Mouse (Mus musculus) cerebellum, postnatal 25 days (tissue): ENCODE results near the gene Zfp943.
A peak's percentile ranks its signal among the peaks of the same experiment; 100 is the strongest.

Experiments
- DNase-seq, 2 experiments: peaks; one replicate each; pipeline ENCODE4 v3.0.0; 2021; ENCODE audit warnings: mixed read lengths in 2 of 2

Gene Zfp943

DNA sequence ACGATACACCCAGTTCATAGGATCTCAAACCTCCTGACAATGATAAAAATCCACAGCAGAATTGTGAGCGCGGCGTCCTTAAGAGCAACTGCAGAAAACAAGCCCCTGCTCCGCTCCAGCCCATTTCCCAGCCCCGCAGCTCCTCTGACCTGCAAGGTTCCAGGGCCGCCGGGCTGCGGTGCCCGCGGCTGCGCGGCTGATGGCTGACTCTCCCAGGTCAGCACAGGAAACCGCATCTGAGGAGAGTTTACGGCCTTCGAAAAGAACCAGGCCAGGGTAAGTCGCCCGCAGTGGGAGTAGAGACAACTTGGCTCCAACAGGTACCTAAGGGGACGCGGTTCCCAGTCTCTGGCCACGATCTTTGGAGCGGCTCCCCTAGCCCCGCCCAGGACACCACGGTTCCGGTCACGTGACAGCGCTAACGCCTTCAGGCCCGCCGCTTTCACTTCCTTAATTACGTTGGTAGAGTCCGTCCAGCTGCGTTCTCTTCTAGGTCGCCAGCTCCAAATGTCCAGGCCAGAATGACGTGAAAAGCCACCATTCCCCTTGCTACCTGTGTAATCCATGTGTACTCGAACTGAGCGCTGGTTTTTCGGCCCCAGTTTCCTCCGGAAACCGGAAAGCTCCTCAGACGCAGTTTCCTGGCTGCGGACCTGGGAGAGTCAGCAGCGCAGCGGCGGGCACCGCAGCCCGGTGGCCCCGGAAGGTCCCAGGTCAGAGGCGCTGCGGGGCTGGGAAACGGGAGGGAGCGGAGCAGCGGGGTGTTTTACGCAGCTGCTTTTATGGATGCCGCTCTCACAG lies at the start of gene Zfp943, which contains the start of gene Zfp942:
Gene Zfp943, plus strand, starts transcription at position 446 of the 801 bp plus-strand sequence.
Gene Zfp942, minus strand, starts transcription at position 358 of the 801 bp plus-strand sequence.
- peak; percentile 79 to 83 for DNase-seq

DNA sequence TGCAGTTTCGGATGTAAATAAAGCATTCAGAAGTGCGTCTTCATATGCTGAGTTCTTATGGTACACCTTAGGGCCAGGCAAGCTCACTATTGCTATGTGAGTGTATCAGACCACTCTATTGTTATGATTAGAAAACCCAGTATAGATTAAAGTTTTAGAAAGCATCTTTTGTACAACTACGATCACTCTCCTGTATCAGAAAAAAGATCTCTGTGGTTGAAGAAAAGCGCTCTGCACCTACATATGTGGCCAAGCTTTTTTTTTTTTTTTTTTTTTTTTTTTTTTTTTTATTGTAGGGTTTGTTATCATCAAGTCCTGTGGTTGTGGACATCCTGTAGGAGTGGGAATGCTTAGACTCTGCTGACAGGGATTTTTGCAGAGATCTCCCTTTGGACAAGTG lies 950 bp downstream of the Zfp943 start:
- DNase-seq = no peak

DNA sequence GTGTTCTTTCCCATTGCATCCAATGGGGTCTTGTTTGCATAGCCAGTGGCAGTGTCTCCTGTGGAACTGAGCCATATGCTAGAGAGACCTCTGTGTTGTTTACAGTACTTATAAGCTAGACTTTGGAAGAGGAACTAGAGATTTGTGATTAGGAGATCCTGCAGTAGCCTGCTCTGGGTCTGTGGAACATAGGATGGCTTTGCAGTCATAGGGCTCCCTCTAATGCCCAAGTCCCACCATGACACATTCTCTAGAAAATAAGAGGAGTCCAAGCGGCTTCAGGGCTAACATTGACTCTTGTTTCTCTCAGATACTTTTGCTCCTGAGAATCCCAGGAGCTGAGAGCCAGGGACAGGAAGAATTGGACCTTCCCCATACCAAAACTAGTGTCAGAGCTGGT lies 73.2 kb downstream of the Zfp943 start:
- DNase-seq = peak in 1 of 2 experiments; percentile 13

- DNase-seq = no peak
Observed at GRCm38 (mm10) chr17:22049403-22049802, 87.1 kb downstream of the Zfp943 start.

DNA sequence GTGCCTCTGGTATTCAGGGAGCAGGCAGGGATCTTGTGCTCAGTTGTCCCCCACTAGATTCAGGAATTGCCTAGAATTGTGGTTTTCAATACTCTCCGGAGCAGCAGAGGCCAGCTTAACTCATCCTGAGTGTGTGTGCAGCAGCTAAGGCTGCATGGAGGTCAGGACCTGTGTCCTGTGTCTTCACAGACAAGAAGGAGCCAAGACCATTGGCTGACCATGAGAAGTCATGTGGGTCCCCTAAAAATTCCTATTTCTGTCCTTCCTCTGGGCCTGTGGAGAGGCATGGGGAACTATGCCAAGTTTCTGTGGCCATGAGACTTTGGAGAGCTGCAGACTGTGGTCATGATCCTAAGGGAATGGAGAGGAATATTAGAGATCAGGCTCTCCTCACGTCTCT lies 90.9 kb downstream of the Zfp943 start:
- no peak for DNase-seq

DNA sequence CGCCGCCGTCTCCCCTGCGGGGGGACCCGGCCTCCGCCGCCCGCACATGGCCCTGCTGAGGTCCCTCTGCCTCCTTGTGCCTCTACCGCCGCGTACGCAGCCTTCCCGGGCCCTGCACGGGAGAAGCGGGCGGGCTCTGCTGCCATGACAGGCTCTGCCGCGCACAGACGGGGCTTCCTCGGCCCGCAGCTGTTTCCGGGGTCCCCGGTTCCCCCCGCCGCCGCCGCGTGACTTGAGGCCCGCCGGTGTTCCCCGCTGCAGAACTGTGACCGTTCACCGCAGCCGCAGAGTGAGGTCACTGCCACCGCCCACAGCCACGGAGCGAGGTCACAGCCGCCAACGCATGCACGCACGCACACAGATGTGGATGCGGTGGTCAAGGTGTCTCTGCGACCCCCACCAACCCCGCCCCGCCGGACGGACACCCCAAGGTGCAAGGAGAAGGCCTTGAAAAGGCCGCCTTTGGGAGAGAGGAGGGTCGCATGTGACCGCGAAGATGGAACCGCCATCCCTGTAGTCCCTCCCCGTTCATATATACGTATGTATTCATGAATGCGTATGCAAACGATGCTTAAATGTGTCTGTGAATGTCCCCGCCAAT lies 118.8 kb downstream of the Zfp943 start:
- DNase-seq = peak; percentile 81 to 83

DNA sequence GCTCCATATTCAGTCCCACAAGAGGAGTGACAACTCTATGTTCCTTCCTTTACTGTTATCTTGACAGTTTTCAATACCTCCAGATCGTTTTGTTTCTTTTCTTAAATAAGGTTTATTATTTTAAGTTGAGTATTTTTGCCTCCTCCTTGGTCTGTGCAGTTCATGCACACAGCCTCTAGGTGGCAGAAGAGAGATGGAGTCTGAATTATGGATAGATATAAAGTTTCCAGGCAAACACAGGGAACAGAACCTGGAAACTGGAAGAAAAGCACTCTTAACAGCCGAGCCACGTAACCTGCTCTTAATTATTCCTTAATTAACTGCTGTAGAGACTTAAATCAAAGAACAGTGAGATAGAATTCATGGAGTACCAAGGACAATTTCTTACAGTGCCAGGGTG lies 120.9 kb downstream of the Zfp943 start:
- DNase-seq = peak; percentile 33 to 57

- no peak for DNase-seq
Observed at GRCm38 (mm10) chr17:22118770-22119169, 156.4 kb downstream of the Zfp943 start.
